Mouse (Mus musculus) heart, adult 9 months (tissue): ENCODE measurements at regions not wholly inside any gene's neighbourhood (a gene's known extent, or its start where the extent isn't known, plus 50 kb on each side); places are given as distances from the start of the nearest gene placed in this dataset.

Experiments used
- DNase-seq, 2 experiments: peaks; one replicate each; pipeline ENCODE4 v3.0.0; 2022; ENCODE audit warnings: low spot score in 2 of 2

DNA sequence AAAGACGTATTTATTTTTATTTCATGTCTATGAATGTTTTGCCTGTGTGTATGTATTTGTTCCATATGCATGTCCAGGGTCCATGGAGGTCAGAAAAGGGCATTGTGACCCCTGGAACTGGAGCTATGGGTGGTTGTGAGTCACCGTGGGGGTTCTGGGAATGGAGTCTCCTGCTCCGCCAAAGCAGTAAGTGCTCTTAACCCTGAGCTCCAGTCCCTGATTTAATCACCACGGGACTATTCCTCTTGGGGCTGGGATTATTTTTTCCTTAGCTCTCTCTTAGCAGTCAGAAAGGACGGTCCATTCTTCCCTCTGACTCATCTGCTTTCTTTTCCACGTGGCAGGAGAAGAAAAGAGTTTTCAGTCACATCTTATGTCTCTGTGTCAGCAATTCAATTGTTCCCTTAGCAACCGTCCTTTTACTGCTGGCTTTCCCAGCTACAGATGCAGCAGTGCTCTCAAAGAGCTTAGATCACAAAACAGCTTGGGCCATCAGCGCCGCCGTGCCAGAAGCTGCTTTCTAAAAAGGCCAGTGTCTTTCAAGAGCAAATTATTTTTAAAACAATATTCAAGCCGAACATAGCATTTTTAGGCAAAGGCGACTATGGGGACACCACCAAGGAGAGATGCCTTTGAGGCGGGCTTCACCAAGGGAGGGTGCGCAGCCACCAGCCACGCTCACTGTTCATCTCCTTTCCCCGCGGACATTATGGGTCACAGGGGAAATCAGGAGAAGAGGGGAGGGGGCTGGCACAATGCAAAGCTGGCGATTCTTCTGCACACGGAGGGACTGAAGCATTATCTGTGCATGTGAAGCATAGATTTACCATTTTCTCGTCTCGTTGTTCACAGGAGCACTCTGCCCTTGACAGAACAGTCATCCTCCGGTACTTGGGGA is 110.8 kb downstream of the Map3k7 start:
- DNase-seq: no peak

DNA sequence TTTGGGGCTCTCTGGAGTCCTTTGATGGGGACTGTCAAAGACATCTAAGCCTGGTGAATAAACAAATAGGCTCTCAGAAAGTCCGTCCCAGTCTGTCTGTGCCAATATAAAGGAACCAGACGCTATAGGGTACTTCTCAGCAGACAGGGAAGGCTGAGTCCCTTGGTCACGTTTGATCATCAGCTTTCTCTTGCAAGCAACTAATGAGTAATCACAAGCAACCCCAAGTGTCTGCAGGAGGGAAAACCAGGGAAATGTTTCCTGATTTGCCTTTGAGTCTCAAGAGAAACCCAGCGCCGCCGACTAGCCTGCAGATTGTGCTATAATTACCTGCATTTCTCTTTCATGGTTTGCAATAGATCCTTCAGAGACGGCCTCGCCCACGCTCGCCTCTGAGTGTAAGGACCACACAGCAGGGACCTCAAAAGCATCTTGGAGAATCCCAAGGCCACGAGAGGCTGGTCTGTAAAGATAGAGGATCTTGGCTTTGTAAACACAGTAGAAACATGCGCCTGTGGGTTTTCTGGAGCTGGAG is 112.6 kb downstream of the Map3k7 start:
- no peak for DNase-seq

DNA sequence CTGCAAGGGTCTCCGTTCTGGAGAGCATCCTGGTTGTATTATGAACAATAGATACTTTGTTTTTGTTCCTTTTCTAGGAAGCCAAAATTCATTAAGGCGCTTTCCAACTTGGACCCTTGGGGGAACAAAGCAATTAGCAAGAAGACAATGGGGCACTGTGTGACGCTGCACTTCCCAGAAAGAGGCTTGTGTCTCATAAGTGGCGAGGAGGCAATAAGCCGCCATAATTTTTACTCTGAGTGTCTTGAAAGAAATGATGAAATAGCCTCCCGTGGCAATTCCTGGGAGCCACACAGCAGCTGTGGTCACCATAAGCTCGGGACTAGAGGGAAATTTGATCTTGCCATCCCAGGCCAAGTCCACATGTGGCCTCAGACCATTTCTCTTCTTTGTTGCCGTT is 119.6 kb downstream of the Map3k7 start:
- DNase-seq: no peak

DNA sequence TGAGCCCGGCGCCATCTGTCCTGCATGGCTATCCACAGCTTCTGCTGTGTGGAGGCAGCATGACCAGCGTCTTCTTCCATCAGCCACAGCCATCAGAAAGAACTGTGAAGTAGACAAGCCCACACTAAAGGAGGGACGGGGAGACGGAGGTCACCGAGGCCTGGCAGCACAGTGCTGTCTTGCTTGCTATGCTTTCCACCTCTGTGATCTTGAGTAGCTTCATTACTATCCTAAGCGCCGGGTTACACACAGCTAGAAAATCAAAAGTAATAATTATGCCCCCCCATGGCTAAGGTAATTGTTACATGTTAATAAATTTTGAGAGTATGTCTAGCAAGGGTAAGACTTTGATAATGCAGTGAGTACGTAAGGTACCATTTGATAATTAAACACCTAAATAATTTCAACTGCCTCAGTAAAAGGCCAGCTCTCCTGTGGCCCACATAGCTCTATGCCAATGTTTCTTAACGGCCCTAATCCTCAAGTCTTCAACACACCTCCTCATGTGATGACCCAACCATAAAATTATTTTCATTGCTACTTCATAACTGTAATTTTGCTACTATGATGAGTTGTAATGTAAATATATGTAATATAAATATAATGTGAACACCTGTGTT is 120.5 kb downstream of the Map3k7 start:
- no peak for DNase-seq

DNA sequence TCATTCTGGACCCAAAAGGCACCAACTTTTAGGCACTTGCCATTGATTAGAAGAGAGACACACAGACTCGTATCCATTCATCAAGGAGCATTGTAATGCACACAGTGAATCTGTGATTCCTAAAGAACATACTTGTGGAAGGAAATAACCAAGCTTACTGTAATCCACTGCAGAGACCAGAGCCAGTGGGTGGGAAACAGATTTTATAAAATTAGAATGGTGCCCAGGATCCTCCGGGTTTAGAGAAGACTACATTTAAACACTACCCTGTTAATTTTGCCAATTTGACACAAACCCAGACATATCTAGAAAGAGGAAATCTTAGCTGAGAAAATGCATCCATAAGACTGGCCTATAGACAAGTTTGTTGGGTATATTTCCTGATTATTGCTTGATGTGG is 121.1 kb downstream of the Map3k7 start:
- no peak for DNase-seq

DNA sequence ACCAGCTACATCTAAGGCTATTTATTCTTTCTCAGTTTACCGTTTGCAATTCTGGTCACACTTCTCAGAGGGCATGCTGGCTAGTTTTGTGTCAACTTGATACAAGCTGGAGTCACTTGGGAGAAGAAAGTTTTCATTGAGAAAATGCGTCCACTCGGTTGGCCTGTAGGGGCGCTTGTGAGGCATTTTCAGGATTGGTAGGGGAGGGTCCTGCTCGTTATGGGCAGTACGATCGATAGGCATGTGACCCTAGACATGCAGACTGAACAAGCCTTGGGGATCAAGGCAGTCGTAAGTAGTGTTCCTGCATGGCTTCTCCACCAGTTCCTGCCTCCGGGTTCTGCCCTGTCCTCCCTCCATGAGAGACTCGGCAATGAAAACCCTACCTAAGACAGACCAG is 127.2 kb downstream of the Map3k7 start:
- DNase-seq: no peak

DNA sequence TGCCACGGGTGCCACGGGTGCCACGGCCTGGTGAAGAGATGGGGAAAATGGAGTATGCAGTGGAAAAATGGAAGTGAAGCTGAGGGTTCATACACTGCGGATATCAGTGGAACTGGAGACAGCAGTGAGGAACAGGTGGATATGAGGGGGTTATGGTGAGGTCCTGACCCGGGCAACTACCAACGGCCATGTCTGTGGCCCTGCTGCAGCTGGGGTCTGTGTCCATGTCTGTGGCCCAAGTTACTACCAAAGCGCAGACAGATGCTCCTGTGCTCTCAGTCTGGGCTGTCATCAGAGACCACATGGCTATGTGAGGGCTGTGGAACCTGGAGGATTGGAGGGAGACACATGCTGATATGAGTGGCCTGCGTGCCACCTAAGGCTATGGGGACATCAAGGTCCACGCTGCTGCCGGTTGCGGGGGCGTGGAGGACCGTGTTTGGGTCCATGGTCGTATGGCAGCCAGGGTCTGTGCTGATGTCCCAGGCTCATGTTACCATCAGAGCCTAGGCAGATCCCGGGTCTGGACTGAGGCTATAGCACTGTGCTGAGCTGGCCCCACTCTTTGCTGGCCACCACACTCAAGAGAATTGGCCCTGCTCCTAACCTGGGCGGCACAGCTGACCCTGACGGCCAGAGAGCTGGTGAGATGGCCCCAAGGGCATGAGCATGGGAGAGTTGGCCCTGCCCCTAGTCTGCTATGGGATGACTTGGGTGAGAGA is 128.6 kb downstream of the Map3k7 start:
- DNase-seq: no peak

DNA sequence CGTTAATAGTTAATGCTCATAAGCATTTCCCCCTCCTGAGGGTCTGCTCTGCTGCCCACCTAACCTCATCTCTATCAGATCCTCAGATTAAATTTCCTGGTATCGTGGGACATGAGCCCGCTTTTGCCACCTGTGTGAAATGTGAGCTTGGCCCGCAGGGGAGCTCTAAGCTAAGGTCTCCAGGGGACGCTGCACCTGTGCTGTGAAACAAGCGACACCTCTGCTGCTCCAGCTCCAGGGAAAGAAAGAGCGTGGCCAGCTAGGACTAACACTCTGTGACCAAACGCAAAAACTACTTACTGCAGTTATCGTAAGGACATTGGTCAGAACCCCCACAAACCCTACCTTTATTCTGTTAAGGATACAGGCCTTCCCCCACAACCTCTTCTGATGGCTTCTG is 134.3 kb downstream of the Map3k7 start:
- no peak for DNase-seq

DNA sequence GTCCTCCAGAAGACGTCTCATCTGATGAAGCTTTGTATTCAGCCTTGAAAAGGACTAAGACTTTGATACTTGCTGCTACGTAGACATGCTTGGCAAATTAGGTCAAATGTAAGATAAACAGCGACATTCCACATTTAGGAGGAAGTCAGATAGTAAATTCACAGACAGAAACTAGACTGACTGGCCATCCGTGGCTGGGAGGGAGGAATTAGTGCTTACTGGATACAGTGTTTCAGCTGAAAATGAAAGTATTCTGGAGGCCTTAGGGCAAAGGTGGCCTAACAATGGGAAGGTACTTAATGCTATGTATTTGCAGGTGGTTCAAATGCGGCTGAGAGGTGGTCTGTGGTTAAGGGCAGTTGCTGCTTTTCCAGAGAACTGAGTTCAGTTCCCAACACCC is 137.1 kb downstream of the Map3k7 start:
- no peak for DNase-seq

DNA sequence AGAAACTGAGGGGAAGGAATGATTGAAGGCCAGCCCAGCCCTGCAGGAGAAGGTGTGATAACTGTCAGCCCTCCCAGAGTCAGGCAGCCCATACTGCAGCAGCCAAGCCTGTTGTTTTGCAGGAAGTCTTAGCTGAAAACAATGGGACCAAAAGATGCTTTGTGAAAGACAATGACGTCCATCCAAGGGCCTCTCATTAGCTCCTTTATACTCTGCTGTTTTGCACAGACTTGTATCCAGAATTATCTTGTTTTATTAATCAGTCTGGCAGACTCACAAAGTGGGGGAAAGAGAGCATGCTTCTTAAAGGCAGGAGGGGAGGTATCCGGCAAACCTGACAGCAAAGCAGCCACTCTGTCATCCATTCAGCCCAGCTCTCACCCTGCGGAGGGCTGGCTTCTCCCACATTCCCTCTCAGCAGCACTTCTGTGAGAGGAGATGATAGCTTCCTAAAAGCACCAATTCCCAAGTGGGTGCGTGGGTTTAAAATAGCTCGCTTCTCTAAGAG is 131.9 kb upstream of the Bach2 start:
- no peak for DNase-seq

DNA sequence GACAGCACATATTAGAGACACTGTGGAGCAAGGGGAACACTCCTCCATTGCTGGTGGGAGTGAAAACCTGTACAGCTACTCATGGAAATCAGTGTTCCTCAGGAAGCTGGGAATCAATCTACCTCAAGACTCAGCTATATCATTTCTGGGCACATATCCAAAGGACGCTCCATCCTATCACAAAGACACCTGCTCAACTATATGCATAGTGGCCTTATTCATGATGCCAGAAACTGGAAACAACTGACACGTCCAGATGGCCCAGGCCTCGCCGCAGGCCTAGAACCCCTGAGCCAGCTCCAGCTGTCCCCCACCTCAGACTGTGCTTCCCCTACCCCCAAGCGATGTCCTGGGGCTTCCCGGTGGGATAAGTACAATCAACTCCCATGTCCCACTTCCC is 116.3 kb upstream of the Bach2 start:
- DNase-seq: no peak

DNA sequence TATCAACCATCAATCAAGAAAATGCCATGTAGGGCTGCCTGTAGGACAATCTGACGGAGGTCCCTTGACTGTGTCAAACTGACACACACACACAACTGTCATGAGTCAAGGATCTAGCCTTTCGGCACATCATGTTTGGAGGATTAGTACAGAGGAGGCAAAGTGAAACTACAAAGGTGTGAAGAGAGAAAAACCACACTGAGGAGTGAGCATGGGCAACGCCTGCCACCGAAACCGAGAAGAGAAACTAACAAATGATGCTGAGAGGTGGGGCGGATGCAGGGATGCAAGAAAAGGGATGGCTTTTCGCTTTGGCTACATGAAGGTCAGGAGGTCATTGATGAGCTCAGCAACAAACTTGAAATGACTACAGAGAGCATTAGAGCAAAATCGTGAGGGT is 111.8 kb upstream of the Bach2 start:
- no peak for DNase-seq

DNA sequence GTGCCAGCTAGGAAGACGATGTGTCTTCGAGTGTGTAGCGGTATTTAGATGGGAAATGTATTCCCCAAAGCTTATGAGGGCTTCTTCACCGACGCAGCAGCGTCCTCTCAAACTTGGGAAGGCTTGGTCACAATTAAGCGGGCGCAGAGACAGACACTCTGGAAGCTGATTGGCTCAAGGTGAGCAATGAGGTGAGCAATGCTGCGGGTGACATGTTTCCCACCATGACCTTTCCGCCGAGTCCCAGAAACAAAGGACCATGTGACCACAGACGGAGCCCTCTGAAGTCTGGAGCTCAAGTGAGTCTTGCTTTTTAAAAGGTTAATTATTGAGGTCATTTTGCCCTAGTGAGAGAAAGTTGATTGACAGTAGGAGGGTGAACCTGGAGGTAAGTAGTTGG is 108.0 kb upstream of the Bach2 start:
- no peak for DNase-seq

DNA sequence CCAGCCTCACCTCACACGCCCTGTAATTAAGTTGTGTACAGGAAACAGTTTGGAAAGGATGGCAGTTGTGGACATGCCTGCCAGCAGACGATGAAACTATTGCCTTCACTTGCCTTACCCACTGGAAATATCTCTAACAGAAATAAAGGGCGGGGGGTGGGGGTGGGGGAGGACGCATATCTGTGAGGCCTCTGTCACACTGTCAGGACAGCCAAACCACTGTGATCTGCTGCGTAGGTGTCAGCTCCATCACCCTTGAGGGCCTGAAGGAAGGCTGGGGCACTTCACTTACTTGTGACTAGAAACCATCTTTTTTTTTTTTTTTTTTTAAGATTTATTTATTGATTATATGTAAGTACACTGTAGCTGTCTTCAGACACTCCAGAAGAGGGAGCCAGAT is 106.8 kb upstream of the Bach2 start:
- DNase-seq: no peak

DNA sequence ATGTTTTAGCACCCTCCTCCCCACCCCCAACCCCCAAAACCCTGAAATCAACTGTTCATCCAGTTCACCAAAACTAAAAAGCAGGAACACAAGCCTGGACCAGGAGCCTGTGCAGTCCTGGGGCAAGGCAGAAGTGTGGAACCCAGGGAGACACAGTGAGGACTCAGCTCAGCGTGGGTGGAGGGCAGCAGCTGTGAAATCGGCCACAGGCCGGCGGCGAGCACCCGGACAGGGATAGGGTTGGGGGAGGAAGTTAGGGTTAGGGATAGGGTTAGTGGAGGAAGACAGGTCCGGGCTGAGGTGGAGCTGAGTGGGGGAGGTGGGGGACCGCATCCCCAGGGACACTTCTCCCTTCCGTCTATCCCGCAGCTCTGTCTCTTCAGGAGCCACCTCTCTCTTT is 102.5 kb upstream of the Bach2 start:
- no peak for DNase-seq

DNA sequence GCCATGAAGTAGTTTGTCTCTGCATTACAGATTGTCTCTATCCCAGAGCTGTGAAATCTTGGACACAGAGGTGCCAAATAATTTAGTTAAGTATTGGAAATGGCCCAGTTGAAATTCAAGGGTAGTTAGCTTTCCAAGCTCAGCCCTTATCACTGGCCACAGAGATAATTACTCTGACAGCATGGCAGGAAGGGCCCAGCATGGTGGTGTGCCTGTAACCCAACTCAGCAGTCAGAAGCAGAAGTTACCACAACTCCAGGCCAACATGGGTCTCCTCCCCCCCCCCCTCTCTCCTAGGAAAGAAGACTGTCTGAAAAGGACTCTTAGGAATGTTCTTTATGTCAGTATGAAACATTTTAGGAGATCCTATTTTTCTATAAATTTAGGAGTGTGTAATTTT is 101.4 kb upstream of the Bach2 start:
- DNase-seq: no peak

DNA sequence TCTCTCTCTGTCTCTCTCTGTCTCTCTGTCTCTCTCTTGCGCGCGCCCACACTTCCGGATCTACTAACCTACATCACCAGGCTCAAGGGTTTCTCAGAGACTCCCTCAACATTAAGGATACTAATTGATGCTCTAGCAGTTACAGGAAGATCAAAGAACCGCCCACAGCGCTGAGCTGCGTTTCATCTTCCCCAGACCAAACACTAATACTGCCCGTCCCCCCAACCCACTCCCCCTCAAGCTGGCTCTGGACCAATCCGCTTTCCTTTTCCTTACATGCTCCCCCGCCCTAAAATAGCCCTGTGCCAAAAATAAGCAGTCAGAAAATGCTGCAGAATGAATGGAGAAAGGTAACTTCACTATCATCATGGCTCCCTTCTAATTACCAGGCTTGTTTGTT is 100.6 kb upstream of the Bach2 start:
- DNase-seq: no peak

DNA sequence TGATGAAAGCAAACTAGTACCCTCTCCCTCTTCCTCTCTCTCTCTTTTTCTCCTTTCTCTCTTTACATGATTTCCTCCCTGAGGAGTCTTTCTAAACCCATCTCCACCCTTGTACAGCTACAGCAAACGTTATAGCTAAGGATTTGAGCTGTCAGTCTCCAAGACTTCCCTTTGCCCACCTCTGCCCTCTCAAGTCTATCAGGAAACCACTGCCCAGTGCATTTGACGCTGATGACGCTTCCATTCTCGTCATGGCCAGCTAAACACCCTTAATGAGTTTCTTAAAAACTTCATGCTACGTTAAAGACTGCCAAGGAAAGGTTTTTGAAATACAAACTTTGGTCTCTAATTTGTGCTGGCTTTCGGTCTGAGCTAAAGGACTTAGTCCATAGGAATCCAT is 99.0 kb upstream of the Bach2 start:
- no peak for DNase-seq

DNA sequence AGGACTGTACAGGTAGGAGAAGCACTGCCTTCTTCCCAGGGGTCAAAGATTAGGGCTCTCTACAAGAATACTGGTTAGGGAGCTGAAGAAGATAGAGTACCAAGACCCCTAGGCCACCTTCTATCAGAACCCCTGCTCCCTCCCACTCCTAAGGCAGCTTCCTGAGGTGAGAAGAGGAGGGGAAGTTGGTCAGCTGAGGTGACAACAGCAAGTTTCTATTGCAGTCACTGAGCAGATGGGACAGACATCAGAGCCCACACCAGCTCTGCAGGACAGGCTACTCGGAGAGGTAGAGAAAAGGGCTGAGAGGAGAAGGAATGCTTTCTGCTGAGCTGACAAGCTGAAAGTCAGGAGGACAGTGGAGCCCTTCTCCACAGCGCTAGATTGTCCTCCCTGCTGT is 98.5 kb upstream of the Bach2 start:
- no peak for DNase-seq

DNA sequence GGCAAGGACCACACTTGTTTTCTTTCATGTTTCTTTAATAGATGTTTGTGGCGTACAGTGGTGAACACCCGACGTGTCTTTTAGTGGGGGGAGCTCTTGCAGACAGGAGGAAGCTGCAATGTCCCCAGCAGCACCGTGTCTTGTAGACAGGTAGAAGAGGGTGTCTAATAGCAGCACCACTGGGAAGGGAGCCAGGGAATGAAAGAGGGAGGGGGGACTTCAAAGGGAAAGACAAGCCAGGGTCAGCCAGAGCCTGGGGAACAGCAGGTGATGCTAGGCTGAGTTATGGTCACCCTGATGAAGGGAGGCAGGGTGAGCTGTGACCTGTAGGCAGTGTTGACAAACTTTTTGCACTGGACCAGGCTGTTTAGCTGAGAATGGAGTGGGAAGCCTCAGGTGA is 96.4 kb upstream of the Bach2 start:
- peak in 1 of 2 experiments; percentile 18 for DNase-seq

DNA sequence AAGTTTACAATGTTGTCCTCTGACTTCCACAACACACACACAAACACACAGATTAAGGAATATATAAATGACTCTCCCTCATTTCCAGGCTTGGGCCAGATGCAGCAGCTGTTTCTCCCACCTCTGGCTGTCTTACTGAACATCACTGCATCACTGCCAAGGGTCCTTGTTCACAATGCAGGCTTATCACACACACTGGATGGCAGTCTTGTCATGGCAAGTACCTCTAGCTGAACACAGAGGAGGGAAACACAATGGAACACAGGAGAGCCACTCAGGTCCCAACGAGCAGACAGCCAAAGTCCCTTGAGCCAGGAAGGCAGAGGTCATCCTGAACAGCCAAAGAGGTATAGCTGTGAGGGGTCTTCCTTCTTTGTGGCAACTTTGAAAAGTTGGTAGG is 91.5 kb upstream of the Bach2 start:
- no peak for DNase-seq

DNA sequence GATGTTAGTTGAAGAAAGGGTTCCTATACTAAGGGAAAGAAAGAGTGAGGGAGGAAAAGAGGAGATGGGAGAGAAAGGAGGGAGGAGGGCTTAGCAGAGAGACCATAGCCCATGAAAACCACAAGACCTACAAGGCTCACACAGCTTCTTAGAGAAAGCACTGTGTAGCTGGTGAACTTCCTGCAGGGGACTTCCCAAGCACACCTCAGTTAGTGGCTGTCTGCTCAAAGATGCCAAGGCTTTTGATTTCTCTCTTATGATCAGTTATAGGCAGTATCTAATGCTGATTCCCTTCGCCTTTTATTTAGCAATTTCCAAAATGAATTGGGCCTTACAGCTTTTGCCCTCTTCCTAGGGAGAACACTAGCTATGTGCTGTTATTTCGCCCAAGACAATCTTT is 90.0 kb upstream of the Bach2 start:
- DNase-seq: no peak
